Mouse (Mus musculus) embryonic facial prominence, embryonic 13.5 days (tissue): ENCODE data around the gene Efcab3. TPM values are rescaled to one million over a fixed set of nuclear protein-coding genes. Genes with fewer than 3 reads are reported as not detected.

Experiments
- ATAC-seq: fragments of 200-750 bp; cut with Nextera tagmentation; 2 replicates; pipeline ENCODE4 v1.8.0; 2017; ENCODE audit warnings: low read depth; ENCODE audit not compliant: insufficient number of reproducible peaks, insufficient read depth, low FRiP score, low TSS enrichment
- H3K27ac ChIP-seq: fragments of 300-500 bp; sonication (generic); 2 replicates; pipeline ENCODE4 v1.5.1; 2015; ENCODE audit warnings: moderate library complexity, mild to moderate bottlenecking, inconsistent platforms
- H3K27me3 ChIP-seq: fragments of 300-500 bp; sonication (generic); 2 replicates; pipeline ENCODE4 v1.6.1; 2015; ENCODE audit warnings: mild to moderate bottlenecking, inconsistent platforms
- H3K36me3 ChIP-seq: fragments of 300-500 bp; sonication (generic); 2 replicates; pipeline ENCODE4 v1.6.1; 2015; ENCODE audit warnings: mild to moderate bottlenecking, inconsistent platforms
- H3K4me1 ChIP-seq: fragments of 300-500 bp; sonication (generic); 2 replicates; pipeline ENCODE4 v1.6.1; 2015; ENCODE audit warnings: inconsistent platforms
- H3K4me2 ChIP-seq: fragments of 300-500 bp; sonication (generic); 2 replicates; pipeline ENCODE4 v1.6.1; 2015; ENCODE audit warnings: moderate library complexity, mild to moderate bottlenecking, inconsistent platforms
- H3K4me3 ChIP-seq: fragments of 300-500 bp; sonication (generic); 2 replicates; pipeline ENCODE4 v1.5.1; 2015; ENCODE audit warnings: mild to moderate bottlenecking, inconsistent platforms
- H3K9ac ChIP-seq: fragments of 300-500 bp; sonication (generic); 2 replicates; pipeline ENCODE4 v1.6.1; 2015; ENCODE audit warnings: mild to moderate bottlenecking, inconsistent platforms
- H3K9me3 ChIP-seq: fragments of 300-500 bp; sonication (generic); 2 replicates; pipeline ENCODE4 v1.6.1; 2016; ENCODE audit warnings: inconsistent platforms
- WGBS: fragments of 180-500 bp; shearing (Covaris S2); methylation state at CpG from one replicate; pipeline ENCODE4 v1.1.7; 2015; ENCODE audit warnings: mixed read lengths; 5-methylcytosine and 5-hydroxymethylcytosine counted together
- polyA plus RNA-seq: library from polyadenylated mRNA; unstranded; fragments of >200 nt; fragmentation: Nextera tagmentation; extraction: Ambion mirVana; gene quantifications from 2 replicates; pipeline ENCODE4 v1.2.1, GENCODE M21; 2015

Gene Efcab3
- polyA plus RNA-seq, 1 experiment from 2014 or later = not detected

- no peak for ATAC-seq
- Histone ChIP-seq H3K9me3 (no peaks in the 10 kb centered on the region), H3K4me3 (no peak overlapping the region), H3K4me2 (no peak overlapping the region), H3K4me1 (peaks cover 18% of the 10 kb centered on the region), H3K9ac (no peak overlapping the region), H3K27me3 (peaks cover 2% of the 10 kb centered on the region), H3K36me3 (no peaks in the 10 kb centered on the region), H3K27ac (no peak overlapping the region)
- WGBS = 65% methylated on average over 3 of the region's 3 CpGs
Measured at GRCm38 (mm10) chr11:105149353-105149752, 86.0 kb downstream of the Efcab3 start.

DNA sequence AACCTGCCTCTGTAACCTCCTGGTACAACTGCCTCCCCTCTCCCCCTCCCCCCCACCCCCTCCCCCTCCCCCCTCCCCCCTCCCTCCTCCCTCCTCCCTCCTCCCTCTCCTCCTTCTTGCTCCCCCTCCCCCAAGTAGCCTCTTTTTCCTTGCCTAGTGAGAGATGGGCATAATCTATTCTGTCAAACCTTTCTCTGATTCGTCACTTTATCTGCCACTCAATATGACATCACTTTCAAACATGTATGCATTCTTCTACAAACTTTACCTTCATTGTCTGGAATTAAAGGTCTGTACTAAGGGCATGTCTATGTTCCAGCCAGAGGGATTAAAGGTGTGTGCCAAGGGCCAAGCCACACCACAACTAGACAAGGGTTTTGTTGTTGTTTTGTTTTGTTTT, 86.4 kb downstream of the Efcab3 start:
- H3K36me3 ChIP-seq = no peaks in the 10 kb centered on the region
- H3K9me3 ChIP-seq = no peaks in the 10 kb centered on the region
- no peak for ATAC-seq
- no peak overlapping the region for H3K4me2 ChIP-seq
- WGBS = 75% methylated on average over 1 of the region's 1 CpGs
- no peak overlapping the region for H3K27ac ChIP-seq
- no peak overlapping the region for H3K9ac ChIP-seq
- peaks cover 2% of the 10 kb centered on the region for H3K27me3 ChIP-seq
- no peak overlapping the region for H3K4me3 ChIP-seq
- H3K4me1 ChIP-seq = peaks cover 18% of the 10 kb centered on the region

DNA sequence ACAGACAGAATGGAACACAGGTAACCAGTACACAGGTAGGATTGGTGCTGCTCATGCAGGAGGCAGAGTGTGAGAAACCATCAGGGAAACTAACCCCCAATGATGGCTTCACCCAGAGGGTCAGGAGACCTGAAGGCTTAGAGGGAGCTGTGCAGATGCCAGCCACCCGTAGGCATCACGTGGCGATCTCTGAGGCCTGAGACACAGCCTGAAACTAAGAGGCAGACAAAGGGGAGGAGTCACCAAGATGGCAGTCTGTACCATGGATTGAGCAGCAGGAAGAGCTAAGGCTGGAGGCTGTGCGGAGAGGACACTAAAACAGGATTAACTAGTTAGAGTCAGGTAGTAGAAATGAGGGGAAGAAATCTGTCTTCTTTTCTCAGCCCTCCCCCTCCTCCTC, 87.3 kb downstream of the Efcab3 start:
- no peaks in the 10 kb centered on the region for H3K9me3 ChIP-seq
- H3K4me1 ChIP-seq = peaks cover 22% of the 10 kb centered on the region
- WGBS = 46% methylated on average over 4 of the region's 4 CpGs
- H3K4me3 ChIP-seq = no peak overlapping the region
- ATAC-seq = no peak
- H3K4me2 ChIP-seq = no peak overlapping the region
- no peak overlapping the region for H3K27ac ChIP-seq
- H3K36me3 ChIP-seq = no peaks in the 10 kb centered on the region
- H3K27me3 ChIP-seq = peaks cover 2% of the 10 kb centered on the region
- H3K9ac ChIP-seq = no peak overlapping the region

- Histone ChIP-seq H3K4me1 (peaks cover 25% of the 10 kb centered on the region), H3K27me3 (peaks cover 2% of the 10 kb centered on the region), H3K4me3 (no peak overlapping the region), H3K9me3 (no peaks in the 10 kb centered on the region), H3K4me2 (peak overlapping the region; percentile 11), H3K36me3 (no peaks in the 10 kb centered on the region), H3K27ac (no peak overlapping the region), H3K9ac (no peak overlapping the region)
- WGBS = 21% methylated on average over 18 of the region's 19 CpGs
- no peak for ATAC-seq
Measured at GRCm38 (mm10) chr11:105151226-105152016, 88.0 kb downstream of the Efcab3 start.

GRCm38 (mm10) chr11:105152017-105152300, 88.6 kb downstream of the Efcab3 start:
- H3K27me3 ChIP-seq = peaks cover 2% of the 10 kb centered on the region
- no peak overlapping the region for H3K4me3 ChIP-seq
- no peak for ATAC-seq
- peaks cover 25% of the 10 kb centered on the region for H3K4me1 ChIP-seq
- no peaks in the 10 kb centered on the region for H3K9me3 ChIP-seq
- no peak overlapping the region for H3K9ac ChIP-seq
- 58% methylated on average over 2 of the region's 4 CpGs for WGBS
- H3K27ac ChIP-seq = no peak overlapping the region
- H3K4me2 ChIP-seq = peak overlapping the region; percentile 11; the same call in 1 of the 2 replicates
- no peaks in the 10 kb centered on the region for H3K36me3 ChIP-seq

DNA sequence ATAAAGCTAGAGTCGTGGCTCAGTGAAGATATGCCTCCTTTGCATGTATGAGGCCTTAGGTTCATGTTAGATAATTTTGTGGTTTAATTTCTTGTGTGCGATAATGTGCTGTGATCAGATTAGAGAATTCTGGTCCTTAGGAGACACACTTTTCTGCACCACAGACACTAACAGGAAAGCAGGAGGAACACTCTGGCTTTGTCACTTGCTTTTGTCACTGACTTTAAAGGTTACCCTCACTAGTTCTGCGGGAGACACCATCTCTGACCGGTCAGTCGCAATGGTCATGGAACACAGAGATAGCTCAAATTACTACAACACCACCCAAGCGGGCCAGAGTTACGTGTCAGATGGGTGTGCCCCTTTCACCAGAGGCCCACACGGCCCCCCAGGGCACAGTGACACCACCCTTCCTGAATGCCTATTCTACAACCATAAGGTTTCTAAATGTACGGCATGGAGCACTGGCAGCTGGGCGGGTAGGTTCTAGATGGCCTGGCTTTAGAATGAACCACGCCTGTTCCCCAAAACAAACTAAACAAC, 89.0 kb downstream of the Efcab3 start:
- Histone ChIP-seq H3K9me3 (no peaks in the 10 kb centered on the region), H3K4me1 (peaks cover 25% of the 10 kb centered on the region), H3K27ac (no peak overlapping the region), H3K27me3 (peaks cover 2% of the 10 kb centered on the region), H3K4me2 (no peak overlapping the region), H3K36me3 (no peaks in the 10 kb centered on the region), H3K9ac (no peak overlapping the region), H3K4me3 (no peak overlapping the region)
- WGBS = 51% methylated on average over 11 of the region's 11 CpGs
- ATAC-seq = no peak

GRCm38 (mm10) chr11:105153068-105153833, 89.9 kb downstream of the Efcab3 start:
- peaks cover 25% of the 10 kb centered on the region for H3K4me1 ChIP-seq
- no peak overlapping the region for H3K9ac ChIP-seq
- 8% methylated on average over 12 of the region's 12 CpGs for WGBS
- no peaks in the 10 kb centered on the region for H3K36me3 ChIP-seq
- no peak overlapping the region for H3K4me3 ChIP-seq
- H3K9me3 ChIP-seq = no peaks in the 10 kb centered on the region
- ATAC-seq = 0 out of 2 replicates have a peak, but pooled peaks have one; percentile 78
- H3K4me2 ChIP-seq = no peak overlapping the region
- peaks cover 2% of the 10 kb centered on the region for H3K27me3 ChIP-seq
- H3K27ac ChIP-seq = no peak overlapping the region

GRCm38 (mm10) chr11:105155915-105156314, 92.5 kb downstream of the Efcab3 start:
- peaks cover 2% of the 10 kb centered on the region for H3K27me3 ChIP-seq
- no peak overlapping the region for H3K4me2 ChIP-seq
- no peaks in the 10 kb centered on the region for H3K9me3 ChIP-seq
- H3K36me3 ChIP-seq = no peaks in the 10 kb centered on the region
- WGBS = 34% methylated on average over 4 of the region's 4 CpGs
- no peak for ATAC-seq
- peaks cover 25% of the 10 kb centered on the region for H3K4me1 ChIP-seq
- H3K27ac ChIP-seq = no peak overlapping the region
- H3K9ac ChIP-seq = no peak overlapping the region
- no peak overlapping the region for H3K4me3 ChIP-seq

DNA sequence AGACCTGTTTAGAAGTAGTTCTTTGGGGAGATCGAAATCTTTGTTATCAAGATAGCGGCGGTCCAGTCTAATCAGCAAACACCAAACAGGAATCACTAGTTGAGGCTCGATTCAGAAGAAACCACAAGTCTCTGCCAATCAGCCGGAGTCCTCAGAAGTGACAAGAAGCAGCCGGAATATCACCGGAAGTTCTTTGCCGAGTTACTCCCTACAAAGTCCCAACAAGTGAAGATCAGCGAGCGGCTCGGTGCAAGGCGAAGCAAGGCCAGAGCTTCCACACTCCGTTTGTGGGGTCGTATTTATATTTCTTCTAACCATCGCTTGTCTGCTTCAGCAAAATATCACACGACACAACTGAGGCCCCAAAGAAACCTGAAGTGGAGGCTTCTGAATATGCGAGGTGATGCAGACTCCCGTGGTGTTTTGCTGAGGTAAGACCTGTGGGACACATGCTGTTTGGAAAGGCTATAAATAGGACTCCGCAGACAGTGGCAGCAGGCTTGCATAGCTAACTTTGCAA, 93.4 kb downstream of the Efcab3 start:
- ATAC-seq = no peak
- Histone ChIP-seq H3K27ac (no peak overlapping the region), H3K27me3 (peaks cover 2% of the 10 kb centered on the region; the same call in 1 of the 2 replicates), H3K9ac (no peak overlapping the region), H3K4me2 (no peak overlapping the region), H3K4me1 (peaks cover 25% of the 10 kb centered on the region), H3K36me3 (no peaks in the 10 kb centered on the region), H3K4me3 (no peak overlapping the region), H3K9me3 (0 out of 2 replicates have a peak, but pooled peaks cover under 1% of the 10 kb centered on the region)
- 81% methylated on average over 19 of the region's 19 CpGs for WGBS

DNA sequence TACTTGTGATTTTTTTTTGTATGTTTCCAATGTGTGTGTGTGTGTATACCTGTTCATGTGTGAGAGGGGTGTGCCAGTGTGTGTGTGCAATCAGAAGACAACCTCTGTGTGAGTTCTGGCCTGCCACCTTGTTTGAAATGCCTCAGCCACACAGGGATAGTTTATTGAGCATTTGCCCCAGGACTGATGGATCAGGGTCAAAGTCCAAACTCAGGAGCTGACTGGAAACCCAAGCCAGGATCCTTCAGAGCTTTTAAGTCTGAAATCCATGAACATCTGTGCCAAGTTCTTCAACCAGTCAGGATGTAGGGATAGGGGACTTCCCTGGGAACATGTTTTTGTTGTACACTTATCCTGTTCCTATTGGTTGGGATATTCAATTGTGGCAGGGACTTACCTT, 94.7 kb downstream of the Efcab3 start:
- Histone ChIP-seq H3K4me1 (peaks cover 18% of the 10 kb centered on the region), H3K9me3 (peaks cover 7% of the 10 kb centered on the region; the same call in 1 of the 2 replicates), H3K27ac (no peak overlapping the region), H3K9ac (no peak overlapping the region), H3K27me3 (no peaks in the 10 kb centered on the region), H3K36me3 (no peaks in the 10 kb centered on the region), H3K4me2 (no peak overlapping the region), H3K4me3 (no peak overlapping the region)
- ATAC-seq = no peak

DNA sequence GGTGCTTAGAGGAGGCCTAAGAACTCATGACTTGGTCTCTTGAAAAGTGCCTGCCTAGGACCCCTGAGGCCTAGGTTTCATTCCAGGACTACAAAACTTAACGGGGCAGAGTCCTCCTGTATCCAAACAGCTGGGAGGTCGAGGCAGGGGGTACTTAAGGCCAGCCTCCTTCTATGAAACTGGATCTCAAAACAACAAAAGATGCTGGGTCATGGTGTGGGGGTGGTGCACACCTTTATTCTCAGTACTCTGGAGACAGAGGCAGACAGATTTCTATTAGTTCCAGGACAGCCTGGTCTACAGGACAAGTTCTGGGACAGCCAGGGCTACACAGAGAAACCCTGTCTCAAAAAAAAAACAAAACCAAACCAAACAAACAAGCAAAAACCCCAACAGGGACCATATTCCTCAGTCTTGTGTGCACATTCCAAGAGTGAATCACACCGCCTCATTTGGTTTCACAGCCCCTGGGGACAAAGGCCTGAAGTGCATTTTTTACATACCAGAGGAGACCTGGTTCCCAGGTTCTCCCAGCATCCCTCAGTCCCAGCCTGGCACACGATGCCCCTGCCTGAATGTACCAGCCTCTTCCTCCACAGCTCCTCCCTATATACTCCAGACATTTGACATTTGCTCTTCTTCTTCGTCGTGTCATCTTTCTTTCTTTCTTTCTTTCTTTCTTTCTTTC, 96.4 kb downstream of the Efcab3 start:
- peaks cover 15% of the 10 kb centered on the region for H3K9me3 ChIP-seq
- no peaks in the 10 kb centered on the region for H3K36me3 ChIP-seq
- no peak overlapping the region for H3K4me3 ChIP-seq
- no peaks in the 10 kb centered on the region for H3K27me3 ChIP-seq
- H3K4me1 ChIP-seq = peaks cover 8% of the 10 kb centered on the region; the same call in 1 of the 2 replicates
- no peak overlapping the region for H3K27ac ChIP-seq
- no peak overlapping the region for H3K9ac ChIP-seq
- WGBS = 48% methylated on average over 6 of the region's 6 CpGs
- no peak overlapping the region for H3K4me2 ChIP-seq
- no peak for ATAC-seq
